Mouse (Mus musculus): ENCODE data around the gene Tlnrd1. TPM values are rescaled to one million over a fixed set of nuclear protein-coding genes. Genes with fewer than 3 reads are reported as not detected.
"Not testable (repeated sequence)": the region's sequence is repeated elsewhere in the genome, so short reads cannot be mapped to it uniquely, and the experiment has no call there.

Gene Tlnrd1
- total and polyA plus RNA-seq, 2 experiments from 2014 or later, result 6.2 to 44.6 TPM

DNA sequence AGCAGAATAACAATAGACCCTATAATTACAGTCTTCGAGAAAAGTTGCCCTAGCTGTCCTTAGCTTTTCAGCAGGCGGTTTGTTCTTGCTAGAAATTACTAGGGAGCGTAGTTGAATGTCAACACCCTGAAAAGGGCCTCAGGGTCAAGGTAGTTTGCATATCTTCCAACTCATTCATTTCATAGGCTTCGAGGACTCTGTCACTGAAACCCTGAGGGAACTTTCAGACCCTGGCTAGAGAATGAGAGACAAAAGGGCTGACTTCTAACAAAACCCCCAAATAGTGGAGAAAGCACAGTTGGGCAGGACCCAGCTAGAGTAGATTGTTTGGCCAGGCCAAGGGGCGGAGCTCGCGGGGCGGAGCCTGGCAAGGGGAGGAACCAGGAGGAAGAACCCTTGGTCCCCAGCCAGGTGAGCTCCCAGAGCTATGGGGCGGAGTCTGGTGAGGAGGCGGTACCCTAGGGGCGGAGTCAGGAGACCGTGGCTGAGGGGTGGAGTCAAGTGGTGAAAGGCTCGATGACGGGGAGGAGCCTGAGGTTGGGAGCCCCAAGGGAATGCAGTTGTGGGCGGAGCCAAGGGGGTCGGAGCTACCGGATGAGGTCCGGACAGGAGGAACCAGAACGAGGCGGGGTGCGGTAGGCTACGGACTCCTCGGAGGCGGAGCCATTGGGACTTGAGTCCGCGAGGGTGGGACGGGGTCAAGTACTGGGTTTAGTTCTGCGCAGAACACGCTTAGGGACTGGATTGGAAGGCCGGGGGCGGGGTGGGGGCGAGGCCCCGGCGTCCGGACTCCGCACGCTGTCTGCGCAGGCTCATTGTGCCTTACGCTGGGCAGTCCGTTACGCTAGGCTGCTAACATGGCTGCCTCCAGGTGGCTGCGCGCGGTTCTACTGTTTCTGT, 7.6 kb upstream of the Tlnrd1 start:
- peak; percentile 99 for DNase-seq (ENCODE audit: low spot score)
- Histone ChIP-seq H3K4me2 (ENCODE audit: low read depth, low read length) (peak overlapping the region; percentile 83), H3K27me3 (ENCODE audit: control insufficient read depth, insufficient read depth, low read length) (no peaks in the 10 kb centered on the region), H3K4me1 (ENCODE audit: control insufficient read depth, insufficient read depth) (peaks cover 11% of the 10 kb centered on the region), H3K9me3 (replicated peaks; ENCODE audit: control insufficient read depth, low read length) (no peaks in the 10 kb centered on the region), H3K4me3 (ENCODE audit: low read depth, low read length) (peak overlapping the region; percentile 74), H3K36me3 (replicated peaks; ENCODE audit: control insufficient read depth, insufficient read depth, low read length) (peaks cover 10% of the 10 kb centered on the region), H3K9ac (replicated peaks; ENCODE audit: low read depth, low read length) (peak overlapping the region; percentile 66), H3K27ac (ENCODE audit: low read depth) (peak overlapping the region; percentile 85)
- peak; percentile 96 for ATAC-seq (ENCODE audit: insufficient read depth, low read depth)
- 0 out of 2 replicates have a peak, but pooled peaks have one; percentile 4 for TF ChIP-seq CTCF (IDR thresholded peaks at IDR 0.05; ENCODE audit: low read depth)
- peak; percentile 74; the same call in 1 of the 2 replicates for TF ChIP-seq EP300 (IDR thresholded peaks at IDR 0.05; ENCODE audit: low read depth)
- WGBS, result 3% methylated on average over 44 of the region's 44 CpGs

GRCm38 (mm10) chr7:83889946-83890345, 5.8 kb upstream of the Tlnrd1 start:
- 93% methylated on average over 5 of the region's 5 CpGs for WGBS
- not testable (repeated sequence) for H3K27me3 ChIP-seq (ENCODE audit: control insufficient read depth, insufficient read depth, low read length); H3K9me3 ChIP-seq (replicated peaks; ENCODE audit: control insufficient read depth, low read length); H3K4me3 ChIP-seq (ENCODE audit: low read depth, low read length); H3K4me2 ChIP-seq (ENCODE audit: low read depth, low read length); DNase-seq (ENCODE audit: low spot score); ATAC-seq (ENCODE audit: insufficient read depth, low read depth); H3K27ac ChIP-seq (ENCODE audit: low read depth); H3K9ac ChIP-seq (replicated peaks; ENCODE audit: low read depth, low read length); H3K36me3 ChIP-seq (replicated peaks; ENCODE audit: control insufficient read depth, insufficient read depth, low read length)
- peaks cover 11% of the 10 kb centered on the region for H3K4me1 ChIP-seq (ENCODE audit: control insufficient read depth, insufficient read depth)

GRCm38 (mm10) chr7:83889383-83889782, 5.3 kb upstream of the Tlnrd1 start:
- DNase-seq (ENCODE audit: low spot score), result no peak
- Histone ChIP-seq H3K36me3 (replicated peaks; ENCODE audit: control insufficient read depth, insufficient read depth, low read length) (no peaks in the 10 kb centered on the region), H3K4me1 (ENCODE audit: control insufficient read depth, insufficient read depth) (peaks cover 11% of the 10 kb centered on the region), H3K27me3 (ENCODE audit: control insufficient read depth, insufficient read depth, low read length) (no peaks in the 10 kb centered on the region), H3K4me2 (ENCODE audit: low read depth, low read length) (no peak overlapping the region), H3K27ac (ENCODE audit: low read depth) (no peak overlapping the region), H3K9me3 (replicated peaks; ENCODE audit: control insufficient read depth, low read length) (no peaks in the 10 kb centered on the region), H3K4me3 (ENCODE audit: low read depth, low read length) (no peak overlapping the region), H3K9ac (replicated peaks; ENCODE audit: low read depth, low read length) (no peak overlapping the region)
- WGBS, result 55% methylated on average over 3 of the region's 3 CpGs
- no peak for ATAC-seq (ENCODE audit: insufficient read depth, low read depth)
- TF ChIP-seq CTCF (IDR thresholded peaks at IDR 0.05; ENCODE audit: low read depth) (no peak), EP300 (IDR thresholded peaks at IDR 0.05; ENCODE audit: low read depth) (no peak)

DNA sequence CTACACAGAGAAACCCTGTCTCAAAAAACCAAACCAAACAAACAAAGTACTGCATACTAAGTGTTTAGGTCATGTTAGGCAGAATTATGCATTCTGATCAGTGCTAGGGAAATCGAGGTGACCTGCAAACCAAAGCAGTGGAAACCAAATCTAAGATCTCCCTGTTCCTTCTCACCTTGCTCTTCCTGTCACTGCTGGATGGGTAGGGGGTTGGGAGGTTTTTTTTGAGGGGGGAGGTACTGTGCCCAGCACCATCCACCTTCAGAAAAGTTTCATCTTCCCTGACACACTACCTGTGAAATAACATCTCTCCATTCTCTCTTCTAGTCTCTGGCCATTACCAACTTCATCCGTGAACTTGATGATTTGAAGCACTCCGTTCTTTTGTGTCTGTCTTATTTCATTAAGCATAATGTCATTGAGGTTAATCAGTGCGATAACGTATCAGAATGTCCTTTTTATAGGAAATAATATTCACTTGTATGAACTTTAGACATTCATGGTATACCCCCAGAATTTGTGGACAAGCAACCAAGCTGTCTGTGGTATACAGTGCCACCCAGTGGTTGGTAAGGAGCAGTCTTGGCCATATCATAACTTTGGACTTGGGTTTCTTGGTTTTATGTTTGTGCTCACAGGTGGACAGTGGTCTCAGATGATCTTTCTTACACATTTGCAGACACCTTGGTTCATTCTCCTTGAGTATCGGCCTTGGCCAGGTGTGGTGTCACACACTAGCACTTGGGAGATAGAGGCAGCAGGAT, 2.4 kb upstream of the Tlnrd1 start:
- TF ChIP-seq CTCF (IDR thresholded peaks at IDR 0.05; ENCODE audit: low read depth) (peak; percentile 61), EP300 (IDR thresholded peaks at IDR 0.05; ENCODE audit: low read depth) (no peak)
- WGBS, result 90% methylated on average over 6 of the region's 6 CpGs
- Histone ChIP-seq H3K4me1 (ENCODE audit: control insufficient read depth, insufficient read depth) (0 out of 2 replicates have a peak, but pooled peaks cover 10% of the 10 kb centered on the region), H3K27ac (ENCODE audit: low read depth) (no peak overlapping the region), H3K9me3 (replicated peaks; ENCODE audit: control insufficient read depth, low read length) (no peaks in the 10 kb centered on the region), H3K36me3 (replicated peaks; ENCODE audit: control insufficient read depth, insufficient read depth, low read length) (no peaks in the 10 kb centered on the region), H3K4me2 (ENCODE audit: low read depth, low read length) (no peak overlapping the region), H3K27me3 (ENCODE audit: control insufficient read depth, insufficient read depth, low read length) (no peaks in the 10 kb centered on the region), H3K9ac (replicated peaks; ENCODE audit: low read depth, low read length) (no peak overlapping the region), H3K4me3 (ENCODE audit: low read depth, low read length) (no peak overlapping the region)
- DNase-seq (ENCODE audit: low spot score) (no peak), ATAC-seq (ENCODE audit: insufficient read depth, low read depth) (no peak)

- H3K27ac ChIP-seq (ENCODE audit: low read depth), result peak overlapping the region; percentile 90; the same call in 1 of the 2 replicates
- no peak overlapping the region for H3K4me2 ChIP-seq (ENCODE audit: low read depth, low read length)
- H3K4me1 ChIP-seq (ENCODE audit: control insufficient read depth, insufficient read depth), result 0 out of 2 replicates have a peak, but pooled peaks cover 14% of the 10 kb centered on the region
- no peak for TF ChIP-seq CTCF (IDR thresholded peaks at IDR 0.05; ENCODE audit: low read depth)
- no peak overlapping the region for H3K9ac ChIP-seq (replicated peaks; ENCODE audit: low read depth, low read length)
- no peaks in the 10 kb centered on the region for H3K9me3 ChIP-seq (replicated peaks; ENCODE audit: control insufficient read depth, low read length)
- ATAC-seq (ENCODE audit: insufficient read depth, low read depth), result no peak
- no peak overlapping the region for H3K4me3 ChIP-seq (ENCODE audit: low read depth, low read length)
- WGBS, result 69% methylated on average over 4 of the region's 4 CpGs
- no peaks in the 10 kb centered on the region for H3K27me3 ChIP-seq (ENCODE audit: control insufficient read depth, insufficient read depth, low read length)
- no peaks in the 10 kb centered on the region for H3K36me3 ChIP-seq (replicated peaks; ENCODE audit: control insufficient read depth, insufficient read depth, low read length)
- DNase-seq (ENCODE audit: low spot score), result no peak
Observed at GRCm38 (mm10) chr7:83885835-83886234, 1.7 kb upstream of the Tlnrd1 start.
